Mouse (Mus musculus) sigmoid colon, adult 10 weeks (tissue): ENCODE results near the gene Olfr911-ps1. TPM values are rescaled to one million over a fixed set of nuclear protein-coding genes. Genes with fewer than 3 reads are reported as not detected.

Source experiments
- polyA plus RNA-seq: library from polyadenylated mRNA; stranded (reverse); fragments of 350-450 nt; fragmentation: Illumina TruSeq; extraction: RNeasy Lipid Tissue Mini Kit (QIAGEN cat#74804); gene quantifications from one replicate; pipeline ENCODE4 v1.2.3, GENCODE M21; 2014; ENCODE audit warnings: low read depth, low replicate concordance

Olfr911-ps1 gene
- not detected for polyA plus RNA-seq

DNA sequence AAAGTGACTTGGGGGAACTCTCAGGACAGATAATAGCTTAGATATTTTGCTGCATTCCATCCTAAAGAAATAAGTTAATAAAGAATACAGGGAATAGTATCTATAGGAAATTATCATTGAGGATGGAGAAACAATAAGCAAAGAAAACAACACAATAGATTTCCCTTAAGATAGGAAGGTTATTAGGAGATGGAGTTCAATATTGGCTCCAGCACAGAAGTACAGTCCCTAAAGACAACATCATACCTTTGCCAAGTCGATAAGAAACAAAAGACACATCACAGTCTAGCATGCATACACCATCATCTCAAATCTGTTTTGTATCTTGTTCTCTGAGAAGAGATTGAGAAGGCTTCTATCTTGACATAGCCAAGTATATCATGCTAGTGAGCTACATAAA lies at the start of gene Olfr911-ps1:
TSS of gene Olfr911-ps1 (plus strand) at position 301 of the 400 bp plus-strand sequence.

DNA sequence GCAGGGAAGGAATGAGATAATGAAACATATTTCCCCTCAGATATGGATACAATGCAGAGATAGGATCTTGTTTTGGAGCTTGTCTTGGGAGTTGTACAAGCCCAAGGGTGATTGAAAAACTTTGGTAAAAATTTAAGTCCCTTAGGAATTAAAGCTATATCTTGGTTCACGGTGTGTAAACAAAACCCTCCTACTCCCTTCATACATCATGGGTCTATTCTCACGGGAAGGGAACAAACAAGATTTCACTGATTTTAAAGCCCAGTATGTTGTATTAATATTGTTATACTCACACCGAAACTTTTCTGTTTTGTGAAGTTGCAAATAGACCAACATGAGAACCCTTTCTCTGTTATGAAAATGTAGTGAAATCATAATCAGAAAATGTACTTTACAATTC lies 34.6 kb upstream of the Olfr911-ps1 start, which contains the start of gene Olfr906:
TSS of gene Olfr906 (plus strand) at position 301 of the 400 bp plus-strand sequence.

DNA sequence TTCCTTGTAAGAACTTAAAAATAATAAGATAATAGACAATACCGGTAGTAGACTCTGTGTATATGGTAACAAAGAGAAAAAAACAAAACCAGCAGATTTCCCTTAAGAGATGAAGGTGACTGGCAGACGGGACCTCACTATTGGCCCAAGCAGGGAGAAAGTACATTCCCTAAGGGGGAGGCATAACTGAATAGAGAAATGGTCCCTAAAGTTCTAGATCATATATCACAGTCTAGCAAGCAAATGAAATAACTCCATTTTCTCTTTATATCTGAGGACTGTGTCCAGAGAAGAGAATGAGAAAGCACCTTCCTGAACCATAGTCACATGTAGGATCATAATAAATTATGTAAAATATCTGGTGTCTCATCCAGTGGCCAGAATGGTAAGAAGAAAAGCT lies 25.9 kb upstream of the Olfr911-ps1 start, which contains the start of gene Olfr907:
TSS of gene Olfr907 (plus strand) at position 301 of the 400 bp plus-strand sequence.

DNA sequence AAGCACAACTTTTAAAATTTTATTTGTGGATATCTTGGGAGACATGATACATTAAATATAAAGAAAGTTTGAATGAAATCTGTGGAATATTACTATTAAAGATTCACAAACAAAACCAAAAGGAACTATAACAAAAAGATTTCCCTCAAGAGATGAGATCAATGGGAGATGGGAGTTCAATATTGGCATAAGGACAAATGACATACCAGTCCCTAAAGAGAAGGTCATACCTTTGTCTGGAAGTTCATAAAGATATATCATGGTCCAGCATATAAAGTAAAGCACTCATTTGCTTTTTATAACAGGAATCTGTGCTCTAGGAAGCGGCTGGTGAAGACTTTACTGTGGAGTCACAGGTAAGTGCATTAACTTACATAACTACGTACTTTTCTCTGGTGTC lies 16.2 kb downstream of the Olfr911-ps1 start, which contains the start of gene Olfr910:
TSS of gene Olfr910 (plus strand) at position 301 of the 400 bp plus-strand sequence.

Other genes starting within 250 kb of the Olfr911-ps1 start
- gene Olfr896-ps1, start 230.5 kb upstream of the Olfr911-ps1 start, polyA plus RNA-seq = not detected
- not detected for gene Olfr25, start 192.5 kb upstream of the Olfr911-ps1 start, polyA plus RNA-seq
- not detected for gene Olfr898, start 173.2 kb upstream of the Olfr911-ps1 start, polyA plus RNA-seq
- gene Olfr250, start 154.7 kb upstream of the Olfr911-ps1 start, polyA plus RNA-seq = not detected
- gene Olfr251, start 144.5 kb upstream of the Olfr911-ps1 start, polyA plus RNA-seq = not detected
- not detected for gene Olfr147, start 119.9 kb upstream of the Olfr911-ps1 start, polyA plus RNA-seq
- gene Olfr901, start 92.1 kb upstream of the Olfr911-ps1 start, polyA plus RNA-seq = not detected
- gene Olfr902, start 73.9 kb upstream of the Olfr911-ps1 start, polyA plus RNA-seq = not detected
- gene Olfr904, start 58.4 kb upstream of the Olfr911-ps1 start, polyA plus RNA-seq = not detected
- not detected for gene Olfr905, start 50.5 kb upstream of the Olfr911-ps1 start, polyA plus RNA-seq
- not detected for gene Olfr906, start 34.5 kb upstream of the Olfr911-ps1 start, polyA plus RNA-seq
- not detected for gene Olfr907, start 25.8 kb upstream of the Olfr911-ps1 start, polyA plus RNA-seq
- not detected for gene Olfr910, start 16.3 kb downstream of the Olfr911-ps1 start, polyA plus RNA-seq
- gene Olfr912, start 58.6 kb downstream of the Olfr911-ps1 start, polyA plus RNA-seq = not detected
- gene Olfr913, start 71.2 kb downstream of the Olfr911-ps1 start, polyA plus RNA-seq = not detected
- gene Olfr914, start 83.5 kb downstream of the Olfr911-ps1 start, polyA plus RNA-seq = not detected
- not detected for gene Olfr916, start 138.3 kb downstream of the Olfr911-ps1 start, polyA plus RNA-seq
- not detected for gene Olfr917, start 144.3 kb downstream of the Olfr911-ps1 start, polyA plus RNA-seq
- gene Olfr918, start 153.0 kb downstream of the Olfr911-ps1 start, polyA plus RNA-seq = not detected
- gene Olfr919, start 182.1 kb downstream of the Olfr911-ps1 start, polyA plus RNA-seq = not detected
- 128 TPM for gene Vwa5a, start 196.7 kb downstream of the Olfr911-ps1 start, polyA plus RNA-seq
- 2.1 TPM for gene Olfr920, start 230.7 kb downstream of the Olfr911-ps1 start, polyA plus RNA-seq